Mouse (Mus musculus): Measurements from ENCODE around the gene Pgam5. TPM values are rescaled to one million over a fixed set of nuclear protein-coding genes. Genes with fewer than 3 reads are reported as not detected.

Gene Pgam5
- polyA plus RNA-seq (2012; rRNA removed): 16.5 and 18.2 TPM in 2 replicates

DNA sequence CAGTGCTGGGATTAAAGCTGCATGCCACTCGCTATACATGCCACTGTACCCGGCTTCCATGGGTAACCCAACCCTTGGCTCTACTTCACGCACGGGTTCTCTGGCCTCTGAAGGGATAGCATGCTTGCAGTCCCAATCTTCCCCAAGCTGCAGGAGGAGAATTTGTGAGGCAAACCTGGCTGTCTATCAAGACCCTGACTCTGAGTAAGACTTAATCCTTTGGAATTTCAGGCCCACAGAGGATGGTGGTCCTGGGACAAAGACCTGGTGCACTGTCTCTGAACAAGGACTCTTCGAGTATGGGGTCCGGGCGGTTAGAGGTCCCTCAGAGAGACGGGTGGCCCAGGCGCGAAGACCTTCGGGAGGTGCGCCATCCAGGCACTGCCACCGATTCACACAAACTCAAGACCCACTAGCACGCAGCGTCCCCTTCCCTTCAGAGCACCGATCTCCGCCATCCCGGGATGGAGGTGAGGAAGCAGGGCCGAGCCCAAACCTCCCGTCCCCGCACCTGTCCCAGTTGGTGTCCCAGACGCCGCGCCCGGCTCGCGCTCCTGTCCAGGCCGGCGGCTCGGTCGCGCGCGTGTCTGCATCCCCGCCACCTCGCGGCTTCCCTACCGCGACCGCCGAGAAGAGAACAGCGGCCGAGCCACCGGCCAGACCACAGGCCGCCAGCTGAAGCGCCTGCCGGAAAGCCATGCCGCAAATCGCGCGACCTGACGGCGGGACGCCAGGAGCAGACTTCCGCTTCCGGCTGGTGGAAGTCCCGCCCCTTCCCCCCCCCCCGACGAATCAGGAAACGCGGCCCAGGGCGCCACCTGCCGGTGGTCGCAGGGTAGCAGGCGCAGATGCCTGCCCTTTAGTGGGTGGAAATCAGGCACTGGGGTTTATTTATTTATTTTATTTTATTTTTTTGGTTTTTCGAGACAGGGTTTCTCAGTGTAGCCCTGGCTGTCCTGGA, at the start of gene Pgam5:
TSS of gene Pgam5 (minus strand) at position 773 of the 961 bp plus-strand sequence.

DNA sequence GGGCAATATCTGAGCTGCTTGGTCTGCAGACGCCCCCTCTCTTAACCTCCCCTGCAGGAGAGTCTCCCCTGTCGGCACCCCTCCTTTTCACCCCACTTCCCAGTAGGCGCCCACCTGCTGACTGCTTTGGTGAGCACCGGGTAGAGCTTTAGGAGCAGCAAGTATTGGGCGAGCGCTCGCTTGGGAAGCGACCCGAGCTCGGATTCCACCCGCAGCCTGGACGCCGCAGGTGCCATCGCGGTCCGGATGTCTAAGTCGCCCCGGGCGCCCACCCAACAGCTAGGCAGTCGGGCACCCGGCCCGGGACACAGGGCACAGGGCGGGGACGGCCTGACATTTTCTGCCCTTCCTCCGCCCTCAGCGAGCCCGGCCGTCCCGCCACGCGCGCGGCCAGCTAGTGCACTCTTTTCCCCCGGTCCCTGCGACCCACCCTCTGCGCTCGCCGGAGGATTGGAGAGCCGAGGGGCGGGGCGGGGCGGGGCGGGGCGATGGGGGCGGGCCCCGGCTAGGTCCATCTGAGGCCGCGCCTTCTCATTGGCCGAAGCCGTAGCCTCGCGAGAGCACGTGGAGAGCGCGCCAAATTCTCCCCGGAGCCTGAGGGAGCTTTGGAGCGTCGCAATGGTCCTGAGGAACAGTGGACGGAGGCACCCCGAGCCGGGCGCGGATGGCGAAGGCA, 16.2 kb upstream of the Pgam5 start, which contains the start of the genes Pxmp2 and Pole:
TSS of gene Pxmp2 (minus strand) at position 417 of the 676 bp plus-strand sequence.
TSS of gene Pole (plus strand) at position 537 of the 676 bp plus-strand sequence.

DNA sequence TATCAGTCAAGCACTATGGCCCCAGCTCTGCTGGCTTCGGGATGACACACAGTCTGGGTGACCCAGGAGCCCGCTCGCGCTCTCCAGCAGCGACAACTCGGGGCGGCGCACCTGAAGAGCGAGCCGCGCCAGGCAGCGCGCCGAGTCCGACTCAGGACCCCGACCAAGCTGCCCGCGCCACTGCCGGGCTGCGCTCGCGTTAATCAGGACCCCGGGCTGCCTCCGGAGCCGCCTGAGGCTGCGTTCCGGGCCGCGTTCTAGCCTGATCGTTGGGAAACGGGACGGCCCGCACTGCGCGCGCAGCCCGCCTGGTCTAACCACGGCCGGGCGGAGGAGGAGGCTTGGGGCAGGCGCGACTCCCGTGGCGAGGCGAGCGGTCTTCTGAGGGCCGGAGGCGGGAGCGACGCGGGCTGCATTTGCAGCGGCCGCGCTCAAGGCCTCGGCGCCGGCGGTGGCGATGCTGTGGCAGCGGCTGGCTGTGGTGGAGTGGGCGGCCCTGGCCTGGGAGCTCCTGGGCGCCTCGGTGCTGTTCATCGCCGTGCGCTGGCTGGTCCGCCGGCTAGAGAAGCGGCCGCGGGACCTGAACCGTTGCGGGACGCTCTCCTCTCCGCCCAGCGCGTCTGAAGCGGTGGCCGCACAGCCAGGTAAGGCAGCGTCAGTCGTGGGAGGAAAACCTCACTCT, 38.8 kb downstream of the Pgam5 start, which contains the start of gene Ankle2:
TSS of gene Ankle2 (plus strand) at position 225 of the 682 bp plus-strand sequence.

Other genes starting within 250 kb of the Pgam5 start
- 0.06 TPM in 1 of 2 replicates, not detected in the other for gene Gm17655, start 197.4 kb downstream of the Pgam5 start, polyA plus RNA-seq (2012; rRNA removed)
- 0.06 TPM in 1 of 2 replicates, not detected in the other for gene Gm35315, start 175.5 kb downstream of the Pgam5 start, polyA plus RNA-seq (2012; rRNA removed)
- 0.22 and 0.23 TPM in 2 replicates for gene Plcxd1, start 169.9 kb downstream of the Pgam5 start, polyA plus RNA-seq (2012; rRNA removed)
- gene Gtpbp6, start 161.7 kb downstream of the Pgam5 start, polyA plus RNA-seq (2012; rRNA removed): 122 and 143 TPM in 2 replicates
- gene Zfp605, start 159.8 kb downstream of the Pgam5 start, polyA plus RNA-seq (2012; rRNA removed): 0.14 and 0.15 TPM in 2 replicates
- gene Chfr, start 134.1 kb downstream of the Pgam5 start, polyA plus RNA-seq (2012; rRNA removed): 67.2 and 69.3 TPM in 2 replicates
- gene Golga3, start 93.2 kb downstream of the Pgam5 start, polyA plus RNA-seq (2012; rRNA removed): 12.3 and 13.0 TPM in 2 replicates
- gene Ankle2, start 38.9 kb downstream of the Pgam5 start, polyA plus RNA-seq (2012; rRNA removed): 6.9 and 7.4 TPM in 2 replicates
- gene Pxmp2, start 16.3 kb upstream of the Pgam5 start, polyA plus RNA-seq (2012; rRNA removed): 5.4 and 6.0 TPM in 2 replicates
- 3.5 and 3.6 TPM in 2 replicates for gene Pole, start 16.4 kb upstream of the Pgam5 start, polyA plus RNA-seq (2012; rRNA removed)
- gene P2rx2, start 73.3 kb upstream of the Pgam5 start, polyA plus RNA-seq (2012; rRNA removed): 6.5 and 7.8 TPM in 2 replicates
- not detected in 2 replicates for gene Lrcol1, start 74.8 kb upstream of the Pgam5 start, polyA plus RNA-seq (2012; rRNA removed)
- 119 and 136 TPM in 2 replicates for gene Fbrsl1, start 178.6 kb upstream of the Pgam5 start, polyA plus RNA-seq (2012; rRNA removed)

Data from colon, adult 2 months (tissue).